Mouse (Mus musculus) intestine, embryonic 15.5 days (tissue): ENCODE data around the gene Papolb. TPM values are rescaled to one million over a fixed set of nuclear protein-coding genes. Genes with fewer than 3 reads are reported as not detected.

ENCODE experiments used
- ATAC-seq: fragments of 200-750 bp; cut with Nextera tagmentation; 2 replicates; pipeline ENCODE4 v1.8.0; 2017; ENCODE audit warnings: moderate TSS enrichment, moderate library complexity
- H3K27ac ChIP-seq: fragments of 300-500 bp; sonication (generic); 2 replicates; pipeline ENCODE4 v1.5.1; 2015; ENCODE audit warnings: mild to moderate bottlenecking, inconsistent platforms
- H3K27me3 ChIP-seq: fragments of 300-500 bp; sonication (generic); replicated peaks from 2 replicates; pipeline ENCODE4 v1.6.1; 2015; ENCODE audit warnings: inconsistent platforms
- H3K36me3 ChIP-seq: fragments of 300-500 bp; sonication (generic); 2 replicates; pipeline ENCODE4 v1.6.1; 2015; ENCODE audit warnings: inconsistent platforms
- H3K4me1 ChIP-seq: fragments of 300-500 bp; sonication (generic); replicated peaks from 2 replicates; pipeline ENCODE4 v1.6.1; 2015; ENCODE audit warnings: inconsistent platforms
- H3K4me2 ChIP-seq: fragments of 300-500 bp; sonication (generic); replicated peaks from 2 replicates; pipeline ENCODE4 v1.6.1; 2015; ENCODE audit warnings: mild to moderate bottlenecking, inconsistent platforms
- H3K4me3 ChIP-seq: fragments of 300-500 bp; sonication (generic); replicated peaks from 2 replicates; pipeline ENCODE4 v1.5.1; 2015; ENCODE audit warnings: inconsistent platforms
- H3K9ac ChIP-seq: fragments of 300-500 bp; sonication (generic); 2 replicates; pipeline ENCODE4 v1.6.1; 2015; ENCODE audit warnings: inconsistent platforms
- H3K9me3 ChIP-seq: fragments of 300-500 bp; sonication (generic); 2 replicates; pipeline ENCODE4 v1.6.1; 2016; ENCODE audit warnings: inconsistent platforms
- WGBS: fragments of 180-500 bp; shearing (Covaris S2); methylation state at CpG from one replicate; pipeline ENCODE4 v1.1.7; 2015; 5-methylcytosine and 5-hydroxymethylcytosine counted together
- polyA plus RNA-seq: library from polyadenylated mRNA; unstranded; fragments of >200 nt; fragmentation: Nextera tagmentation; extraction: Ambion mirVana; gene quantifications from 2 replicates; pipeline ENCODE4 v1.2.1, GENCODE M21; 2015

Gene Papolb
- polyA plus RNA-seq, 1 experiment from 2014 or later = 0.05 TPM

DNA sequence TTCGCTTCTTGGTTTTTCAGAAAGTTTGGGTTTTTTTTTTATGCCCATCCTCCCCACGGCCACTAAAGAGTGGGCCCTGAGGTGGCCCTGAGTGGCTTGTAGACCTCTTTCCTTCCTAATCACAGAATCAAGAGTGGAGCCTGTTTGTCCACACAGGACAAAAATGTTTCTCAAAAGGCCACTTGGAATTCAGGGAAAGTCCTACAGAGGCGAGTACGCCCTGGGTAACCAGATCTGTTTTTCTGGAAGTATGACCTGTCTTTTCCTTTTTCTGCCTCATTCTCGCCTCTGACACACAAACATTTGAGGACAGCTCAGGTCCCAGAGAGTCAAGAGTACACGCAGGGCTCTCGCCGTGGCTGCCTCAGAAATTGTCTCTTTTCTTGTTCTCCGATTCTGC is 19.6 kb upstream of the Papolb start:
- H3K9ac ChIP-seq = no peak overlapping the region
- H3K4me1 ChIP-seq = peaks cover 12% of the 10 kb centered on the region
- H3K27me3 ChIP-seq = 0 out of 2 replicates have a peak, but pooled peaks cover 5% of the 10 kb centered on the region
- no peaks in the 10 kb centered on the region for H3K9me3 ChIP-seq
- no peak overlapping the region for H3K4me3 ChIP-seq
- no peak overlapping the region for H3K4me2 ChIP-seq
- ATAC-seq = no peak
- H3K27ac ChIP-seq = no peak overlapping the region
- WGBS = 56% methylated on average over 9 of the region's 9 CpGs
- H3K36me3 ChIP-seq = no peaks in the 10 kb centered on the region

DNA sequence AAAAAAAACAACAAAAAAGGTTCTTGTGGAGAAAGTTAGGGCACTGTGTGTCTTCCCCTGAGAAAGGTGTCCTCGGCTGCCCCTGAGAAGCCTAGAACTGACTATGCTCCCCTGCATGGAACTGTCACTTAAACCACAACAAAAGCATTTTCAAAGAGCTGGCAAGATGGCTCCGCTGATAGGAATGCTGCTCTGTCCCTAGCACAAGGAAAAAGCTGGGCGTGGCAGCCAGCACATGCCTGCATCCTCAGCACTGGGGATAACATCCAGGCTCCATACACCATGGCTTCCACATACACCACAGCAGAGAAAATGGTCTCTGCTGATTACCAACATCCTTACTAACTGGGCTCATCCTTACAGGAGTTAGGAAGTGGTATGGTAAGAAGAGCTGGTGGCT is 17.2 kb upstream of the Papolb start:
- 0 out of 2 replicates have a peak, but pooled peaks cover 5% of the 10 kb centered on the region for H3K27me3 ChIP-seq
- H3K9ac ChIP-seq = no peak overlapping the region
- no peaks in the 10 kb centered on the region for H3K36me3 ChIP-seq
- H3K4me2 ChIP-seq = no peak overlapping the region
- no peak overlapping the region for H3K27ac ChIP-seq
- peaks cover 12% of the 10 kb centered on the region for H3K4me1 ChIP-seq
- no peak overlapping the region for H3K4me3 ChIP-seq
- 83% methylated on average over 3 of the region's 3 CpGs for WGBS
- H3K9me3 ChIP-seq = no peaks in the 10 kb centered on the region
- ATAC-seq = no peak

DNA sequence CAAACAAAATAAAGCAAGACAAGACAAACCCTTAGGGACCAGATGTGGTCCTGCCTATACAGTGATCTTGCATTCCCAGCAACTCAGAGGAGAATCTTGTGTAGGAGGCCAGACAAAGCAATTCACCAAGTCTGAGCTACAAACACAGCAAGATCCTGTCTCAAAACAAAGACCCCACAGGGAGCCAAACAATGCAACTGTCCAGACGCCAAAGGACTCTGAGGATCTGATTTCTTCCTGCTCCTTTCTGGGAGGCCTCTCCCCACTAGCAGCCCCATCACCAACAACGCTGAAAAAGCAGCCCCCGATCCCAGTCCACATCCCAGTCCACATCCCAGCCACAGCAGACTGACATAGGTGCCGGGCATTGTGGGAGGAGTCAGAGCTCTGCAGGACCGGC is 16.5 kb upstream of the Papolb start:
- no peak overlapping the region for H3K9ac ChIP-seq
- no peak overlapping the region for H3K27ac ChIP-seq
- H3K9me3 ChIP-seq = no peaks in the 10 kb centered on the region
- H3K36me3 ChIP-seq = no peaks in the 10 kb centered on the region
- 0 out of 2 replicates have a peak, but pooled peaks cover 5% of the 10 kb centered on the region for H3K27me3 ChIP-seq
- ATAC-seq = no peak
- H3K4me1 ChIP-seq = peaks cover 12% of the 10 kb centered on the region
- no peak overlapping the region for H3K4me3 ChIP-seq
- no peak overlapping the region for H3K4me2 ChIP-seq
- WGBS = 34% methylated on average over 5 of the region's 5 CpGs

DNA sequence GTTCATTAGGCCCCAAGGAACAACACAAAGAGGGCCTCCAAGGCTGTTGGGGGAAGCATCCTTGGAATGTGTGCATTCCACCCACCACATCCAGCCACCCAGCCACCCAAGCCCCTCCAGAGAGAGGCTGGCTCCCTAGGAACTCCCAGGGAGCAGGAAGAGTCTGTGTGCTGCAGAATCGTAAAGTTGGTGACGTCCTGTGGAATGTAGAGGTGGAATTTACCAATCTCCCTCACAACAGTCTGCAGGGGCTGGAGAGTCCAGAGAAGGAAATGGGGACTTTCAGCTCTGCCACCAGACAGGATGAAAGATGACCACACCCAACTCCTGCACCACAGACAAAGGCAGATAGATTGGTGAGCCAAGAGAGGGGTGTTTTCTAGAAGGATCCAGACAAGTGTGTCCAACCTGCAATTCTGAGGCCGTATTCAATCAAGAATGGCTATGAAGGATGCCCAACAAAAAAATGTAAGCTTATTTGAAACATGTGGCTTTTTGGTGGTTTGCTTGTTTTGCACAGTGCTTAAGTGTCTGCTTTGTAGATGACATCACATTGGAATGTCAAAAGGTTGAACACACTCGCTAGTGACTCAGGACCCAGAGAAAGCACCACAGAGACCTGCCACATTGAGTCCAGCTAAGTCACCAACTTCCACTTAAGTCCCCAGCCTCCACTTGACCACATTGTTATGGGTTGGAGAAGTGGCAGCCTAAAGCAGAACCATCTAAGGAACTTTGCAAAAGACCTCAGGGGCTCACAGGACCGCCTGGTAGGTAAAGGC is 15.3 kb upstream of the Papolb start:
- H3K9me3 ChIP-seq = no peaks in the 10 kb centered on the region
- ATAC-seq = no peak
- WGBS = 55% methylated on average over 5 of the region's 5 CpGs
- no peak overlapping the region for H3K9ac ChIP-seq
- no peak overlapping the region for H3K4me3 ChIP-seq
- H3K27ac ChIP-seq = no peak overlapping the region
- 0 out of 2 replicates have a peak, but pooled peaks cover under 1% of the 10 kb centered on the region for H3K27me3 ChIP-seq
- H3K36me3 ChIP-seq = no peaks in the 10 kb centered on the region
- peaks cover 6% of the 10 kb centered on the region for H3K4me1 ChIP-seq
- no peak overlapping the region for H3K4me2 ChIP-seq

DNA sequence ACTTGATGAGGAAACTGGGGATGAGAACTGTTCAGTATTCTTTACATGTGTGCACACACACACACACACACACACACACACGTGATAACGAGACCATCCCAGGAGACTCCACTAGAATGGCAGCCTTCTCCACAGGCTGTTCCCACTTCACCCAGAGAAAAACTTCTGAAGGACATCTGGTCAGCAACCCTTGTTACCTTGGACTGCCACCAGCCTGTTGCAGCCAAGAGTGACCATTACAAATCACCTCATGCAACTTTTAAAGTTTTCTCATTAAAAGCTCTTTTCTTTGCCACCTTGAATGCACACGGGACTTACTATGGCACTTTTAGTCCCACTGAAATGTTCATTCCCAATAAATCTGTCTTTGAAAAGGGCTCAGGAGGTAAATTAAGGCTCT is 7.4 kb upstream of the Papolb start:
- Histone ChIP-seq H3K27ac (no peak overlapping the region), H3K9me3 (no peaks in the 10 kb centered on the region), H3K4me2 (no peak overlapping the region), H3K4me3 (no peak overlapping the region), H3K36me3 (no peaks in the 10 kb centered on the region), H3K9ac (no peak overlapping the region), H3K4me1 (no peaks in the 10 kb centered on the region), H3K27me3 (no peaks in the 10 kb centered on the region)
- no peak for ATAC-seq
- WGBS = 82% methylated on average over 3 of the region's 3 CpGs

DNA sequence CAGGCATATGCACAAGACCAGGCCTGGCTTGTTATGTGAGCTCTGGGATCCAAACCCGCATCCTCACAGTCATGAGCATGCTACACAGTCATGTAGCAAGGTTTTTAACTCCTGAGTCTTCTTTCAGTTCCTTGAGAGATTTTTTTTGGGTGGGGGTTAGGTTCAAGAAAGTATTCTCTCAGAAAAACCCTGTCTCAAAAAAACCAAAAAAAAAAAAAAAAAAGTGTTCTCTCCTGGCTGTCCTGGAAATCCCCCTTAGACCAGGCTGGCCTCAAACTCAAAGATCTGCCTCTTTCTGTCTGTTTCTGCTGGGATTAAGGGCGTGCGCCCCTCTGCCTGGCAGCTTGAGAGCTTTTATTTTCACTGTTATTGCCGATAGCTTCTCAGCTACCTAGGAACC is 5.5 kb upstream of the Papolb start:
- Histone ChIP-seq H3K27ac (no peak overlapping the region), H3K4me1 (no peaks in the 10 kb centered on the region), H3K27me3 (no peaks in the 10 kb centered on the region), H3K4me3 (no peak overlapping the region), H3K9ac (no peak overlapping the region), H3K9me3 (no peaks in the 10 kb centered on the region), H3K36me3 (no peaks in the 10 kb centered on the region), H3K4me2 (no peak overlapping the region)
- 72% methylated on average over 4 of the region's 4 CpGs for WGBS
- no peak for ATAC-seq

DNA sequence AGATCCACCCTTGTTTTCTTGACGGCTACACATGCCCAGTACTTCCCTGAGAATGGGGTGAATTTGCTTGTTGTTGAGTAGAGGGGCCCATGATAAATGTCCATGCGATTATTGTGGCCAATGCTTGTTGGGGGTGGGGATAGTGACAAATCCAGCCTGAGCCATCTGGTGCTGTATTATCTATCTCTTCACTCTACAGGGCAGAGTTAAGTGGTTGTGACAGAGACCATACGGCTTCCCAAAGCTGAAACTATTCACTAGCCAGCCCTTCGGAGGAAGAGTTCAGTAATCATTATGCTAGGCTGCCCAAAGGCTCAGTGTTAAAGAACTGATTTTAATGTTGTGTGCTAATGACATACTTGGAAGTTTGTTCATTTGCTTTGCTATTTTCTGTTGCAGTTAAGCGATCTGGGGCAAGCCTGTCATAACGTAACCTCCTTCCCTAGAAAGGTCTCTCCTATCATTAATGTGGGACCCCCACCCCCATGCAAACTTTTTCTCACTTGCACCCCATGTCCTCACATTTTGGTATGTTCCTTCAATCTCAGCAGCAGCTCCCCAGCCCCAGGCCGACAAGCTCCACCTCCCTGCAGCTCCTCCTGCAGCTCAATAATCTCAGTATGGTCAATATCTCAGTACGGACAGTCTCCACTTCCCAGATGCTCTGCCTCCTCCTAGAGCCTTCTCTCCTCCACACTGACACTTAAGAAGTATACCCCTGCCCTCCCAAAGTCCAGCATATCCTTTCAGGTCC is 5.0 kb downstream of the Papolb start:
- H3K4me1 ChIP-seq = peaks cover 5% of the 10 kb centered on the region; the same call in 1 of the 2 replicates
- ATAC-seq = no peak
- H3K27me3 ChIP-seq = 0 out of 2 replicates have a peak, but pooled peaks cover 2% of the 10 kb centered on the region
- WGBS = 51% methylated on average over 8 of the region's 8 CpGs
- H3K27ac ChIP-seq = peak overlapping the region; percentile 76
- peak overlapping the region; percentile 19; the same call in 1 of the 2 replicates for H3K4me2 ChIP-seq
- H3K9me3 ChIP-seq = no peaks in the 10 kb centered on the region
- no peaks in the 10 kb centered on the region for H3K36me3 ChIP-seq
- H3K9ac ChIP-seq = no peak overlapping the region
- H3K4me3 ChIP-seq = no peak overlapping the region

DNA sequence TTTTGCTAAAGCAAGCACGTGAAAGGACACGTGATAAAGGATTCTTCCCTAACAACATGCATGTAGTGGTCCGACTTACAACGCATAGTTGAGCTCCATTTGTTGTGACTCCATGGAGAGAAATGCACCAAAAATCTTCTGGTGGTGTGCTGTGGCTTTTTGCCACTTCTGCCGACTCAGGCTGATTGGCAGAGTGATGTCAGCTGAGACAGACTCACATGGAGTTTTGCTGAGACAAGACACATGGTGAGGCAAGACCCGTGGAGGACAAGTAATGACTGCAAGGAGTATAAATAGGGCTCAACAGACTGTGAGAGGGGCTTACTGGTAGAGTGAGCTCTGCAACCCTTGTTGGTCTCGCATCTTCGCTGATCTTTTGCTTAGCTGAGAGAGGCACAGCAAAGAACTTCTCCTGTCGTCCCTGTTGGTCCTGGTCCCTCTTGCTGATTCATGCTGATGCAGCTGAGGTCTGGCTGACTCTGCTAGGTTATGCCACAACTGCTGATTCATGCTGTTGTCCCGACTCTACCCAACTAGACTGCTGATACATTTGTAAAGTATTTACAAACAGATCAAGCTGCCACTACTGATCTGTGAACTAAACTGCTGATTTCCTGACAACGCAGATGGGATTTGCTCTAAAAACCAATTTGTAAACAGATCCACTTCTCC is 8.5 kb downstream of the Papolb start:
- Histone ChIP-seq H3K27me3 (no peaks in the 10 kb centered on the region), H3K4me2 (no peak overlapping the region), H3K4me1 (peaks cover 9% of the 10 kb centered on the region; the same call in 1 of the 2 replicates), H3K27ac (no peak overlapping the region), H3K9me3 (no peaks in the 10 kb centered on the region), H3K4me3 (no peak overlapping the region), H3K9ac (no peak overlapping the region), H3K36me3 (no peaks in the 10 kb centered on the region)
- 78% methylated on average over 11 of the region's 11 CpGs for WGBS
- no peak for ATAC-seq

DNA sequence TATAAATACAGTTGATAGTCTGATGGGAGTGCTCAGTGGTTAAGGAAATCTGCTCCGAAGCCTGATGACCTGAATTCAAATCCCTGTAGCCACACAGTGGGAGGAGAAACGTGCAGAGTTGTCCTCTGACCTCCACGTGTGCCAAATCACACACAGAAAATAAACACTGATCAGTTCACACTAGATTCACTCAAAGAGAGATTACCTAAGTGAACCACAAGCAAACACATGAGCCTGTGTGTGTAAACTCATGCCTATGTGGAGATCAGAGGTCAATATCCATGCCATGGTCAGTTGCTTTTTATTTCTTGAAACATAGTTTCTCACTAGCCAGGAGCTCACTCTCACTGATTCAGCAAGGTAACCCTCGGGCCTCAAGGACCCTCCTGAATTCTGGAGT is 9.5 kb downstream of the Papolb start:
- no peaks in the 10 kb centered on the region for H3K36me3 ChIP-seq
- WGBS = 76% methylated on average over 4 of the region's 4 CpGs
- no peak overlapping the region for H3K4me2 ChIP-seq
- no peak overlapping the region for H3K4me3 ChIP-seq
- H3K9ac ChIP-seq = no peak overlapping the region
- no peaks in the 10 kb centered on the region for H3K9me3 ChIP-seq
- H3K27me3 ChIP-seq = no peaks in the 10 kb centered on the region
- peaks cover 6% of the 10 kb centered on the region; the same call in 1 of the 2 replicates for H3K4me1 ChIP-seq
- ATAC-seq = no peak
- H3K27ac ChIP-seq = no peak overlapping the region

DNA sequence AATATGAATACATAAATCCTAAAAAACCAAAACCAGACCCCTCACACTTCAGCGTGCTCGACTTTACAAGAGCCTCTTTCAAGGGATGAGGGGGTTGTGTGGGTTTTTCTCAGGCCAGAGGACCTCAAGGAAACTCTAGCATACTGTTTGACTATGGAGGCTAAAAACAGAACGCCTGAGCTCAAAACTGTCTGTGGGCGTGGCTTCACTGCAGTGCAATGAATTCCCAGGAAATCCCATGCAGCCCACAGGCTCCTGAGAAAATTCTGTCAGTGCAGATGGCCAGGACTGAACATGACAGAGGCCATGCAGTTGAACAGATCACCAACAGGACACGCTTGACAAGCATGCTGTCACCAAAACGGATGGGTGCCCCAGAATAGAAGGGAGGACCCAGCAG is 10.9 kb downstream of the Papolb start:
- Histone ChIP-seq H3K27me3 (no peaks in the 10 kb centered on the region), H3K9ac (no peak overlapping the region), H3K36me3 (no peaks in the 10 kb centered on the region), H3K9me3 (no peaks in the 10 kb centered on the region), H3K4me2 (no peak overlapping the region), H3K4me1 (0 out of 2 replicates have a peak, but pooled peaks cover 4% of the 10 kb centered on the region), H3K4me3 (no peak overlapping the region), H3K27ac (0 out of 2 replicates have a peak overlapping the region, but pooled peaks have one; percentile 9)
- WGBS = 47% methylated on average over 6 of the region's 6 CpGs
- no peak for ATAC-seq

DNA sequence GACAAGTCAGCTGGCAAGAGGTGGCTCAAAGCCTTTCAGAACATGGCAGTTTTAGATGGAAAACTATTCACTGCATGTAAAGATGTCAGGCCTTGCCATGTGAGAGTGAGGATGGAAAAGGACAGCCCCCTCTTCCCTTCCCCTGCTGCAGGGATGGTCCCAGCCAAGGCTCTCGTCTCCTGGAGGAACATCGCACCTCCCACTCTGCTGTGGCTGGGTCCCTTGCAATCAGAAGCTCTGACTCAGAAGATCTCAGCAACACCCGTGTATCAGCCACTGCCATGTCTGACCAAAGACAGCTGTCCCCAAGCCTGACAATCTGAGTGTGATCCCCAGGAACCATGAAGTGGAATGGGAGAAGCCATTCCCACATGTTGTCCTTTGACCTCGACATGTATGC is 17.8 kb downstream of the Papolb start:
- no peak overlapping the region for H3K4me2 ChIP-seq
- no peaks in the 10 kb centered on the region for H3K9me3 ChIP-seq
- no peak overlapping the region for H3K9ac ChIP-seq
- no peaks in the 10 kb centered on the region for H3K27me3 ChIP-seq
- H3K4me1 ChIP-seq = peaks cover 9% of the 10 kb centered on the region; the same call in 1 of the 2 replicates
- no peak overlapping the region for H3K4me3 ChIP-seq
- no peak overlapping the region for H3K27ac ChIP-seq
- no peaks in the 10 kb centered on the region for H3K36me3 ChIP-seq
- no peak for ATAC-seq
- 76% methylated on average over 4 of the region's 4 CpGs for WGBS

DNA sequence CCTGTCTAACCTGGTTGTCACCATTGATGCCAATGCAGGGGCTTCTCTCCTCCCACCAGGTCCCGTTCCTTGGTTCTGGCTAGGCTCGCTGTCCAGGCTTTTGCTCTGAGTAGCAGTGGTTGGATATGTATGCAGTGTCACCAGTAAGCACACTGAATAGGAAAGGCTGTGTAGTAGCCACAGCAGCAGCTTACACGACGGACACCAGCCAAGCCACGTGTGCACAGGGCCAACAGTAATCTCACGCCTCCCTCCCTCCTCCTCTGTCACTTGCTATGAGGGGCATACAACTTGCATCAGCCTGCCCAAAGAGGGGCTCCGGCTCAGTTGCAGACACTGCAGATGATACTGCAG is 19.8 kb downstream of the Papolb start:
- Histone ChIP-seq H3K27me3 (no peaks in the 10 kb centered on the region), H3K4me3 (no peak overlapping the region), H3K9ac (no peak overlapping the region), H3K9me3 (no peaks in the 10 kb centered on the region), H3K4me2 (no peak overlapping the region), H3K36me3 (no peaks in the 10 kb centered on the region), H3K4me1 (peaks cover 9% of the 10 kb centered on the region; the same call in 1 of the 2 replicates), H3K27ac (no peak overlapping the region)
- no peak for ATAC-seq
- 65% methylated on average over 7 of the region's 7 CpGs for WGBS
